Mouse (Mus musculus): ENCODE measurements around the gene Tmem17. TPM values are rescaled to one million over a fixed set of nuclear protein-coding genes. Genes with fewer than 3 reads are reported as not detected.

The Tmem17 gene
- total RNA-seq (2021) = 1 to 10 TPM; 6.5 to 7.1 TPM
- long read RNA-seq, experiment 1, transcript Tmem17-201 (4 exons, 1,568 nt) = major isoform, 9 of 9 reads
- long read RNA-seq, experiment 1, partial matches to known transcripts = 0 of 9 reads
- long read RNA-seq, experiment 1, other reads (novel, unspliced or antisense) = 0 of 9 reads
- long read RNA-seq, experiment 2, transcript Tmem17-201 (4 exons, 1,568 nt) = major isoform, 7 of 8 reads
- long read RNA-seq, experiment 2, partial matches to known transcripts = 0 of 8 reads
- long read RNA-seq, experiment 2, other reads (novel, unspliced or antisense) = 1 of 8 reads

- intact Hi-C loops (cut with DNase I) = loop anchor here (5.0 kb wide), 2 partner anchors 105 to 280 kb away; no protein-coding TSS in a partner anchor
- peak; percentile 74 to 85 for DNase-seq (ENCODE audit: low spot score in 2 of 2)
Observed at GRCm38 (mm10) chr11:22512038-22513001, at the start of gene Tmem17. Tmem17 (plus strand) TSS chr11:22512088.

- DNase-seq (ENCODE audit: low spot score in 2 of 2) = no peak
- intact Hi-C loops (cut with DNase I) = no loop called here
Observed at GRCm38 (mm10) chr11:22479836-22480619, 31.9 kb upstream of the Tmem17 start.

GRCm38 (mm10) chr11:22481639-22482361, 30.1 kb upstream of the Tmem17 start:
- intact Hi-C loops (cut with DNase I) = no loop called here
- DNase-seq (ENCODE audit: low spot score in 2 of 2) = no peak

- peak in 1 of 2 experiments; percentile 18 for DNase-seq (ENCODE audit: low spot score in 2 of 2)
- intact Hi-C loops (cut with DNase I) = no loop called here
Observed at GRCm38 (mm10) chr11:22482362-22482760, 29.5 kb upstream of the Tmem17 start.

GRCm38 (mm10) chr11:22493694-22494319, 18.1 kb upstream of the Tmem17 start:
- no peak for DNase-seq (ENCODE audit: low spot score in 2 of 2)
- intact Hi-C loops (cut with DNase I) = no loop called here

- no peak for DNase-seq (ENCODE audit: low spot score in 2 of 2)
Observed at GRCm38 (mm10) chr11:22494941-22495340, 16.9 kb upstream of the Tmem17 start.

GRCm38 (mm10) chr11:22499396-22499795, 12.5 kb upstream of the Tmem17 start:
- intact Hi-C loops (cut with DNase I) = no loop called here
- peak in 1 of 2 experiments; percentile 47 for DNase-seq (ENCODE audit: low spot score in 2 of 2)

More at GRCm38 (mm10) chr11:22494941-22495340, 16.9 kb upstream of the Tmem17 start:
- intact Hi-C loops (cut with DNase I) = no loop called here

GRCm38 (mm10) chr11:22499886-22500285, 12.0 kb upstream of the Tmem17 start:
- intact Hi-C loops (cut with DNase I) = no loop called here
- peak in 1 of 2 experiments; percentile 12 for DNase-seq (ENCODE audit: low spot score in 2 of 2)

- intact Hi-C loops (cut with DNase I) = no loop called here
- no peak for DNase-seq (ENCODE audit: low spot score in 2 of 2)
Observed at GRCm38 (mm10) chr11:22500771-22501566, 10.9 kb upstream of the Tmem17 start.

GRCm38 (mm10) chr11:22513075-22513474, 1.2 kb downstream of the Tmem17 start:
- intact Hi-C loops (cut with DNase I) = loop anchor here (5.0 kb wide), 2 partner anchors 104 to 281 kb away; no protein-coding TSS in a partner anchor
- no peak for DNase-seq (ENCODE audit: low spot score in 2 of 2)

- no peak for DNase-seq (ENCODE audit: low spot score in 2 of 2)
- intact Hi-C loops (cut with DNase I) = no loop called here
Observed at GRCm38 (mm10) chr11:22515061-22515460, 3.2 kb downstream of the Tmem17 start.

- intact Hi-C loops (cut with DNase I) = no loop called here
- DNase-seq (ENCODE audit: low spot score in 2 of 2) = no peak
Observed at GRCm38 (mm10) chr11:22518445-22518844, 6.6 kb downstream of the Tmem17 start.

- intact Hi-C loops (cut with DNase I) = no loop called here
- DNase-seq (ENCODE audit: low spot score in 2 of 2) = no peak
Observed at GRCm38 (mm10) chr11:22520251-22520650, 8.4 kb downstream of the Tmem17 start.

- no peak for DNase-seq (ENCODE audit: low spot score in 2 of 2)
- intact Hi-C loops (cut with DNase I) = no loop called here
Observed at GRCm38 (mm10) chr11:22524606-22525005, 12.7 kb downstream of the Tmem17 start.

GRCm38 (mm10) chr11:22540600-22540999, 28.7 kb downstream of the Tmem17 start:
- no peak for DNase-seq (ENCODE audit: low spot score in 2 of 2)

GRCm38 (mm10) chr11:22560061-22560460, 48.2 kb downstream of the Tmem17 start:
- DNase-seq (ENCODE audit: low spot score in 2 of 2) = peak in 1 of 2 experiments; percentile 6
- intact Hi-C loops (cut with DNase I) = no loop called here

More at GRCm38 (mm10) chr11:22540600-22540999, 28.7 kb downstream of the Tmem17 start:
- intact Hi-C loops (cut with DNase I) = no loop called here

GRCm38 (mm10) chr11:22560503-22561328, 48.8 kb downstream of the Tmem17 start:
- intact Hi-C loops (cut with DNase I) = no loop called here
- DNase-seq (ENCODE audit: low spot score in 2 of 2) = peak; percentile 92 to 96
